Mouse (Mus musculus) c-Kit-positive CD71-positive TER-119-negative erythroid progenitor cells, embryonic 14.5 days (primary cell): ENCODE results near the gene Fam189a1.

Experiments used
- DNase-seq: peaks from one replicate; pipeline ENCODE4 v3.0.0-alpha.2; 2013; ENCODE audit warnings: low read depth

Fam189a1 gene

DNA sequence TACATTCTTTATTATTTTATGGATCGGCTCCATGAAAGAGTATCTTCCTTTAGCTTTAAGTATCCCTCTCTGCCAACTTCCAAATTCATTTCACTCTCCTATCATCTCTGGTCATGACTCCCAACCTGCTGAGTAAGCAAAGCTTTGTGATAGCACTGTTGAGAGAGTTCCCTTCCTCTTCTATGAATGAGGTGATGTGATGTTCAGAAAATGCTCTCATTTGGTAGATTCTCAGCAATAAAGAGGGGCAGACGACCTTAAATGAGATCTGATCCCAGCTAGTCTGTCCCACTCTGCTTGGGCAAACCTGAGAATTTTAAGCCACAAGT, 205.6 kb downstream of the Fam189a1 start:
- no peak for DNase-seq

DNA sequence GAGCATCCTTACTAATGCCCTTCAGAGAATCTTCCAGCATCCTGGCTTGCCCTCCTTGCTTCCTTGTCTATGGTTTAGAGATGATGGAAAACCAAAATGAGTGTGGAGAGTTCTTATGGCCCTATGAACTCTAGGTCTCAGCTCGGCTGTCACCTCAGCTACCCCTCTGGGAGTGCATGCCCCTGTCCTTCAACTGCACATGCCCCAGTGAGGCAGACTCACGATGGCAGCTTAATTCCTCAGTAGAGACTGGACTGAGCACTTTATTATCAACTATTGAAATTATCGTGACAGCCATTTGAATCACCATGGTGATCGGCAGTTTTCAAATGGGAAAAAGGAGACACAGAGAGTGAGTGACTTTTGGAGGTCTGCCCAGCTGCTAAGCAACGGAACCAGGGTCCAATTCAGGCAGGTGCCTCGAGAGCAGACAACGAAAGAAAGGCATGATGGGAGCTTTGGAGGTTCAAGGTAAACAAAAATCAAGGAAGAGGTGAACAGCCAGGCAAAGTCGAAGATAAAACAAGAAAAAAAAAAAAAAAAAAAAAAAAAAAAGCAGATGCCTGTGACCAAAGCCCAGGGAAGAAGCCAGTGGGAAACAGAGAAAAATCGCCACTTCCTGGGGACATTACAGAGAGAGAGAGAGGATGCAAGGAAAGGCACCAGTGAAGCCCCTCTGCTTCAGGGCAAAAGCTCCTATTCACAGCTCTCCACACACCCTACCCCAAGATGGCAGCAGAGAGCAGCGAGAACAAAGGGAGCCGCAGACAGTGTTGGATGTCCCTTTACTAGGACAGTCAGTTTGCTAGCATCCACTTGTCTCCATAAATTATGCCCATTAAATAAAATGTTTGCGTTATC, 206.2 kb downstream of the Fam189a1 start:
- DNase-seq, result peak; percentile 3

DNA sequence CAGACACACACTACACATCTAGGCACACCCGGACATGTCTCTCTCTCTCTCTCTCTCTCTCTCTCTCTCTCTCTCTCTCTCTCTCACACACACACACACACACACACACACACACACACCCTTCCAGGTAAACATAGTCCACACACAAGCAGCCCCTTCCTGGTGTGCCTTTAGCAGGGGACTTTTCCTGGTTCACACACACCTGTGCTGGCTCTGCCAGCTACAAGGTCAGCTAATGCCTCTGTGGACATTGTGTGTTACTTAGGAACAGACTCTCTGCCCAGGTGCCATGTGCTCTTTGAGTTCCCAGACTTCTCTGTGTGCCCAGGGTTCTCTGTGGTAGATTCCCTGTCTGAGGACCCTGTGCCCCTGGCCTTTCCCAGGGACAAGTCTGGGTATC, 206.9 kb downstream of the Fam189a1 start:
- no peak for DNase-seq

DNA sequence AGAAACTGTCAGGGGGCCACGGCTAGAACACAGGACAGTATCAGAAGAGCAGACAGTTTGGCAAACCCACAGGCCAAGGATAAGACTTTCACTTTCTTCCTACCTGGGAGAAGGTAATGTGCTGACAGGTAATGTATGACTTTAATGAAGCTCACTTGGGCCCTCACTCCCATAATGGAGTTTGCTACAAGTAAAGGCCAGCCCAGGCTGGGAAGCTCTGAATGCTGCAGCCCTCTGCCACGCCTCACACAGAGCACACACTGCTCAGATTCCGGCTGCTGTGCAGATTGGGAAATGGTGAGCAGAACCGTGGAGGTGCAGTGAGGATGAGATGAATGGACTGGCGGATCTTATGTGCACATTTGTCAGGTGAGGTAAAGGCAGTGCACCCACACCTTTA, 211.7 kb downstream of the Fam189a1 start:
- no peak for DNase-seq

DNA sequence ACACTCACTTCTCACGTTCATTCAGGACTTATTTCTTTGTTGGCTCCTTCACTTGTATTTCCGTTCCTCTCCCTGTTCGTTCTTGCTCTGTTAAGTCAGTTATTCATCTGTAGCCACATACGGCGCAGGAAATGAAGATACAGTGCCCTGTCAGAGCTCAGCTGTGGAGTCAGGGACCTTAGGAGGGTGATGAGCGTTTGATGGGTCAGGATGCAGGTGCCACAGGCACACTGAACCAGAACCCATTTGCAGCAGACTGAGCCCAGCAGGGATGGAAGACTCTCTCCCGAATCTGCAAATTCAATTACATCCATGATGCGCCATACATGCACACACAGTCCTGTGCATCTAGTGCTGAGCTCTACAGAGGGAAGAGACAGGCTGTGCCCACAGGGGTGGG, 212.2 kb downstream of the Fam189a1 start:
- DNase-seq, result no peak

DNA sequence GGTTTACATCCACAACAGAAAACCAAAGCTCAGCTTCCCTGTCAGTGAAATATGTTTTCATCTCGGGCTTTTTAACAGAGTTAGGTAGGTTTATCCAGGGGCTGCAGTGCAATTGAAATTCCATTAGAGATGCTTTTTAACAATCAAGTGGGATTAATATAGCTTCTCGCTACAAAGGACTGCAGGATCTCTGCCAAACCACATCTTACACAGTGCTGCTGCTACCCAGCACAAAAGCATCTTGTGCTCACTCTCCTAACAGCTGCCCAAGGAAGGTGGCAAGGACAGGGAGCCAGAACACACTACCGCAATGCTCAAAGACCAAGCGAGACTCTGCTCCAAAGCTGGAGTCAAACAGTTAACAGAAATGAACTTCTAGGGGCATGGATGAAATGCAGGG, 219.4 kb downstream of the Fam189a1 start:
- no peak for DNase-seq

DNA sequence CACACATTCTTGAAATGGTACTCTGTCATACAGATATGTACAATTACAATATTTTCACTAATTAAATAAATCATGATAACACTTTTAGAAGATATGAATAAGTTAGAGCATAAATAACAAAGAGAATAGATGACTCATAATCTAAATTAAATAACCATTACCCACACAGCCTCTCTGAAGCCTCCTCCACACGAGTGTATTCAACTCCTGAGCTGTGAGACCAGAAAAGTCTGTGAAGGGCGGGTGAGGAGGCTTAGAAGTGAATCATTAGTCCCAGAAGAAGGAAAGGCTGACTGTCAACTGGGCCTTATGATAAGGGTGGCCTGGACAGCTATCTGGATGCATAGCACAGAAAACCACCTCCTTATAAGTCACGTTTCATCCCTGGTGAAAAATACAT, 222.3 kb downstream of the Fam189a1 start:
- no peak for DNase-seq

DNA sequence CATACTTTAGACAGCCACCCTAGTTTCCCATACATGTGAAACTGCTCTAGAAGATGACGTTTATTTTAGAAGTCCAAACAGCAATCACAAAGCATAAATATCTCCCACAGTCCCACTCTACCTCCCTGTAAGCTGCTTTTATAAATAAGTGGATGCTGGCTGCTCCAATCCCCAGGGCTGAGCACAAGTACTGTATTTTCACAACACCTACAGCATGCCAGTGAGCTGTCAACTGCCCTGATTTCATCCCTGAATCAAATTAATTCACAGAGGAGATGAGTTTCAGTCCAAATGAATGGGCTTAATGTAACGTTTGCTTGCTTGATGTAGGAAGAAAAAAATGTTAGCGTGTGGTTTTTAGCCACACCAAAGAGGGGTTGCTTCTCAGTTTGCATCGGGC, 225.4 kb downstream of the Fam189a1 start:
- DNase-seq, result no peak

DNA sequence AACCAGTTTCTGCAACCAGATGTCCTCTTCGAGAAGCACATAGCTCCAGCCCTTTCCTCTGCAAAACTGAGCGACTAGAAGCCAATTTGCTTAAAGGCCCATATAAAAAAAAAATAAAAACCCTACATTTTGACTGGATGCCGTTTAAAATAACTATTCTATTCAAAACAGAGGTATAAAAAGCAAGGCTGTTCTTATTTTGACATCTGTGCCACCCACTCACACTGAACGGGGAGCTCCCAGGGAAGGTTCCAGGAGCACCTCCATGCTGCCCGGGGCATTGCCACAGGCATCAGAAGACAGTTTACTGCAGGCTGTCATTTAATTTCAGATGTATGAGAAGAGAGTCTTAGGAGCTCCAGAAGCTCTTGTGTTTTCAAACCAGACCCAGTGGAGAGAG, 232.5 kb downstream of the Fam189a1 start:
- DNase-seq, result no peak

DNA sequence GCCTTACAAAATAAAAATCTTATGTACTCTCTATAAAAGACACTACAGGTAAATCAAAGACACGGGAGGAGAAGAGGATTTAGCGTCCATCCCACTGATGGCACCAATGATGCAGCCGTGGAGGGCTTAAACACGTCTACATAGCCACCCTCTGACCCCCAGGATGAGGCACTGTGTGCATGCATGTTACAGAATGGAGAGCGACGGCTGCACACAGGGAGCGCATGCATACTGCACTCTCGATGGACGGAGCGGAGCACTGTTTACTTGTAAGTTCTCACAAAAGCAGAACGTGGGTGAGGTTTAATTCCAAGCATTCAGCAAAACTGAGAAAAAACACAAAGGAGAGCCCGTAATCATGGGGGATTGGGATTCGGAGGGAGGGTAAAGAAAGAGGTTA, 235.2 kb downstream of the Fam189a1 start:
- DNase-seq, result no peak

DNA sequence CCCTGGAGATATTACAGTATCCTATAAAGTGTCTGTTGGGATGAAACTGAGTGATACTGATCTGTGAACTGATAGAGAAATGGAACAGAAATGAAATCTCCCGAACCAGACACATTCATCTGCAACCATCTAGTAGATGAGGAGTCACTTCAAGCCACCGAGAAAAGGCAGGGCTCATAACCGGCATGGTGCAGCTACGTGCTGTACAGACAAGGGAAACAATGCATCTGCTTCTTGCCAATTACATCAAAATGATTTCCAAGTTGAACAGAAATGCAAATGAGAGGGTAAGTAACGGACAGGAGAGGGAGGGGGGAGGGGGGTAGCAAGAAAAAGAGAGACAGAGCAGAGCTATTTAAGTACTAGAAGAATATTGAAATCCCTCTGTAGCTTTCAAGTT, 235.6 kb downstream of the Fam189a1 start:
- no peak for DNase-seq

DNA sequence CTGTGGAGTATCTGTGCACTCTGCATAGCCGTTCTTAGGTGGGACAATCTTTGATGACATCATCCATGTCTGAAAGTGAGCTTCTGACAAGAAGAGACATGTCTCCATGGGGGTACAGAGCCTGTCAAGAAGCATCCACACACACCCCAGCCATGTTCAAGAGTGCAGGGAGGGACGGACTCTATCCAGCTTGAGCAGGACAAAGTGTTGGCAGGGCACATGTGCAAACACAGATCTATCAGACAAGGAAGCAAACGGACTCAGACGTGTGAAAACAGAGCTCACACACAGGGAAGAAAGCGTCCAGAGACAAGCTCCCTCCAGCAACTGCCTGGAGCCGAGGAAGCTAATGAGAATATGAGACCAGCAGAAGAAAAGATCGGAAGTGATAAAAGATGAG, 239.7 kb downstream of the Fam189a1 start:
- no peak for DNase-seq

DNA sequence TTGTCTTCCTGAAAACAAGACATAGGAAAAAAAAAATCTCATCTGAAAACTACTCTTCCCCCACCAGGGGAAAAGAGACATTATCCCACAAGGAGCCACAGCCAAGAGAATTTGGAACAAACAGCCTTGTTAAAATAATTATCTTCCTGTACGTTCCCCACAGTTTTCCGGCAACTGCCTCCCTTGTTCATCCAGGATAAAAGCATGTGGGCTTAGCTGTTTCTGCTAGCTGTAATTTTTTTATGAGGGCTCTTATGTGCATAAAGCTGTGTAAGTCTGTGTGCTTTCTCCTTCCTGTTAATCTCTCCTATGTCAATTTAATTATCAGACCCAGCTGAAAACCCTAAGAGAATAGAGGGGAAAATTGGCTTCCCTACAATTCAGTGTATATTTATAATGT, 241.2 kb downstream of the Fam189a1 start:
- DNase-seq, result no peak

DNA sequence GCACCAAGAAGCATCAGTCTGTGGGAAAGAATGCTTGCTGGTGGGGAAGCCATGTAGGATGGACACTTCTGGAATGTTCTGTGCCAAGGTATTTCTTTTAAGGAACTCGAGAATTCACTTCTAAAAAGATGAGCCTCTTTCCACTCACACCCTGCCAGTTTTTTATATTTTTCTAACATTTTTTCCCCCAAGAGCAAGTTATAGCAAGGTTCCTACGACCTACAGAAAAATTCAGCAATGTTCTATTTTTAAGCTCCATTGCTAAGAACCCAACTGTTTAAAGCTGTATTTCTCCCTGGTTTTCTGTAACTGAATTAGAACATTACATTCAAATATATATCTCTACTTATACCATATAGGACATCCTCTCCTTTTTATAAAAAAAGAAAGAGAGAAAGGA, 244.4 kb downstream of the Fam189a1 start:
- no peak for DNase-seq

DNA sequence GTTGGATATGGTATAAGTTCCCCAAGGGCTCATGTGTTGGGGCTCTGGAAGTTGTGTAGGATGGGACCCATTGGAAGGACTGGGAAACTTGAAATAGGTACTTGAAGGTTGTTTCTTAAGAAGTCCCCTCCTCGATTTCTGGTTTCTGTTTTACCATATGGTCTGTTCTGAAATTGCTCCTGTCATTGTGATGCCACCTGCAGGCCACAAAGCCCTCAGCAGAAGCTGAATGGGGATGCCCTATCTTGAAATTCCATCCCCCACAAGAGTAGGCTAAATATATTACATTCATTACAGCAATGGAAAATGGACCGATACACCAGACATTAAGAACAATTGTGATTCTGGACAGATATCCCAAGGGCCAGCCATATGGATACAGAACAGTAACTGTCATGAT, 246.2 kb downstream of the Fam189a1 start:
- DNase-seq, result no peak

DNA sequence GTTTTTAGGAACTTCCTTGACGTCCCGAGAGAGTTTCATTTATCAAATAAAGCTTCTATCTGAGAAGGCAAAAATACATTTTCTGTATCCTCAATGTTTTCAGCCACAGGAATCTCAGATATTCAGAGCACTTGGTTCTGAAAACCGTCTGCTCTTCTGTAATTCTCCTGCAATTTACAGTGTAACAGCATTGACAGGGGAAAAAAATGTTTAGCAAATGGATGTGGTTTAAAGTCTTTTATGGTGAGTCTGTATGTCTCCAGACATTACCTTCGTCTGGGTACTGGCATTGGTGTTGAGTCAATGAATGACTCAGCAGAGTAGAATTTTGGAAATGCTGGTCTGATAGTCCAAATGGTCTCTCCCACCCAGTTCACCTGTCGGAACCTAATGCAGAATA, 249.4 kb downstream of the Fam189a1 start:
- DNase-seq, result no peak

DNA sequence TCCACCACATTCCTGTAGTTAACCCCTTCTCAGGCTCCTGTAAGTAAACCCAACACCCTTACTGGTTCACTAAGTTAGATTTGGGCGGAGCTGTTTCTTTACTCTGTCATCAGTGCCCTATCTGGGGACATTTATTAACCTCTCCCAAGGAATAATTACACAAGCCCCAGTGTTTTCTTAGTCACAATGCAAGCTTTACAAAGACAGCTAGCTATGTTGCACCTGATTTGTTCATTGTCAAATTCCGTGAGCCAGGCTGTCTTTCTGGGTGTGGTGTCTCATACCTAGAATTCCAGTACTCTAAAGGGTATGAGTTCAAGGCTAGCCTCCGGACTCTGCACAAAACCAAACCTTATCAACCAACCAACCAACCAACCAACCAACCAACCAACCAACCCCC, 250.9 kb downstream of the Fam189a1 start:
- no peak for DNase-seq

DNA sequence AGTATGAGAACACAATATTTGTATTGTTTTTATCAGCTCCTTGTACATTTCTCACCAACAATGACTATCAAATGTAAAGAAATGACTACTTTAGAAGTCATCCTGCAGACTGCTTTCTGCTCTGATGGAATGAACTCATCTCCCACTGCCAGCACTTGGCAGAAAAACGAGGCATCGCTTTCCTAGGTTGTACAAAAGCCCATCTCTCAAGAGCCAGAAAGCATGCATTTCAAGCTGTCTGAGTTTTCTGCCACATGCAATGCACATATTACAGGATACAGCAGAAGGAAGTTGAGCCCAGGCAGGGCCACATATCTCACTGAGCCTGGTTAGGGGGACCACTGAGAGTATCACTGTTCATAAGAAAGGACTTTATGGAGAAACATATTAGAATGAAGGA, 256.1 kb downstream of the Fam189a1 start:
- DNase-seq, result no peak

DNA sequence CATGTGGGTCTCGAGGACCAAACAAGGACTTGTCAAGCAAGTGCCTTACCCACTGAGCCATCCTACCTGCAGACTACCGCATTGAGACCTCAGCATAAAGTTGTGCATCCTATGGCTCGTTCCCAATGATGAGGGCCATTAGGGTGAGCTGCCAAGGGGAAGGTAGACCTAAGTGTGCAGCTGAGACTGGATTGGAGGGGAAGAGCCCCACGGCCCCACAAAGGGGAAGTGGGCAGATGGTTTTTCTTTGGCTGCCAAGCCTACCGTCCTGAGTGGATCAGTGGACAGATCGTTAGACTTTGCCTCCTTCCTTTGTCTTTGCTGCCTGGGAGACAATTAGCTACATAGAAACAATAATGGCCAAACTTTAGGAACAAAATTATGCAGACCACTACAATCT, 259.8 kb downstream of the Fam189a1 start:
- no peak for DNase-seq

DNA sequence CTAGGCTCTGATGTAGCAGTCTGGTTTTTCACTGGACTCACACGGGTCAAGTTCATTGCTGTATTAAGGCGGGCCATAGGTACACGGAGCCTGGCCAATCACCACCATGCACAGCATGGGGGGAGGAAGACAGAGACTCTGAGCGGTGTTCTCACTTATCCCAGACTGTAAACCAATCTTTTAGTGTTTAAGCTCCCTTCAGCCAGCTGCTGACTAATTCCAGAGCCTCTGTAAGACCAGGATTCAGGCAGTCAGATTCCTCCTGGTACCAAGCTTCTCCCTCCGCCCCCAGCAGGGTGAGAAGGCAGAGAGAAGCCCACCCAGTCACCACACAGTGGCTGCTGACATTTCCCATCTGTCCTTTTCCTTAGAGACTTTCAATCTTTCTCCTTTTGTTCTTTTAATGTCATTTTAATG, 260.7 kb downstream of the Fam189a1 start:
- DNase-seq, result no peak

DNA sequence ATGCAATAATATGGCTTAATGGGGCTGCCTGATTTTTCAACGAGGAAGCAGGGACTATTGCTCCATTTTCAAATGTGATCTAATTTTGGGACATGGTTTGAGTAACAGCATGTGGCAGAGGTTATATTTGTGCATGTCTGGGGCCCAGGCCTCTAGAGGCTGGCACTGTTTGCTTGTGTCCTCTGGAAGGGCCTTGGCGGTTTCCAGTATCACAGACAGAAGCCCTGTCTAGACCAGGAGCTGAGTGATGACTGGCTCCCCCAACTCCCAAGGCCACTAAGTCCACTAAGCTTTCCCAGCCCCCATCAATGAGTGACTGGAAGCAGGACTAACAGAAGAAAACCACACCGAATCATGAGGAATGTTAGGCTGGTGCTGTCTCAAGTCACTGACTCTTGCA, 265.2 kb downstream of the Fam189a1 start:
- DNase-seq, result no peak

DNA sequence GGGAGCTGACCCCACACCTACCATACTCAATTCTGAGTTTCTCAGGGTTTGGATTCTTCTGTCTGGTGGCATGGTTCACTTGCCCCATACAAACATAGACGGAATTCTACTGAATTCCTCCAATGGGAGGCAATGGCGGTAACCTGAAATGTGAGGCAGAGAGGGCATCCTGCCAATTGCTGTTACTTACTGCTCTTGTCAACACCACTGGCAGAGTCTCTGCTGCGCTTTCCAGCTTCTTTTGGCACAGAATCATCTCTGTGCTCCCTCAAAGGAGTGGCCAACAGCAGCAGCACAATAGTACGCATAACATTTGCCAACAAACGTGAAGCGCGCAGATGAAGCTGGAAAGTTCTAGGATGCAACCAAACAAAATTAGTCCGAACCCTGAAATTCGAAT, 266.5 kb downstream of the Fam189a1 start:
- no peak for DNase-seq

DNA sequence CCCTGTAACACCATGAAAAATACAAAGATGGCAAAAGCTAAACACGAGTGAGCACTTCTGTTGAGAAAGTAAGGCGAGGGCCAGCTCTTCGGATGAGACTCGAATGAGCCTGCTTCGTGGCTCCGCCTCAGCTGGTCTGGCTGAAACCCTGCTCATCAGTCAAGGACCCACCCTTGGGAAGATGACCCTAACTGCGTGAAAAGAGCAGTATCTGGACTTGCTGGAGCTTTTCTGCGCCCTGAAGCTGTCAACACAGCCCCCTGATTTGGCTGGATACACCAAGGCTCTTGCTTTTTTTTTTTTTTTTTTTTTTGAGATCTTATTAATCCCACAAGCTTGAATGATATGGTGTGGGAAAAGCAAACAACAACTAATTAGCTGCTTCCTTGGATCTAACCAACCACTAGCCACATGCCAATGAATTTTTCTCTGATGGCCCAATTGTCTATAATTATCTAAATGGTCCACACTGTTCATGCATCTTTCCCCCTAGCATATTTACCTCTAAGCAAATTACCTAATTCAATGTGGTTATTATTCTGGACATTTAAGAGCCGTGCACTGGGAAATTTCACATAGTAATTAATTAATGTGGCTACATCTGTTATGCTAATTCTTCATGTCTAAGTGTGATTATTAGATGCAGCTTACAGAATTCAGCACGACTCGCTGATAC, 272.0 kb downstream of the Fam189a1 start:
- DNase-seq, result no peak

DNA sequence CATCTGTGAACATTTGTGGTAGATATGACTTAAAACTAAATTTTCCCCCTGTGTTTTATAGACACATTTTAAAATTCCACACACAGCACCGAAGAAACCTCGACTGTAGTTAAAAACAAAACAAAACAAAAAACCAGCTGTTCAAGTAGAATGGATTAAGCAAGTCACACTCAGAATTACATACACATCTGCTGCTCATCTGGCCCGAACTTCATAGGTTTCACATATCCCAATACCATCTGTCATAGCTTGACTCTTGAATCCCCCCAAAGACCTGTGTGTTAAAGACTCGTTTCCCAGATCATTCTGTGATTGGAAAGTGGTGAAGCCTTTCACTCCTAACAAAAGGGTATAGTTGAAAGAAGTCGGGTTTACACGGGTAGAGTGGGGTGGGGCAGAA, 274.1 kb downstream of the Fam189a1 start:
- DNase-seq, result no peak
